Mouse (Mus musculus) E14TG2a.4 (cell line): Measurements from ENCODE around the gene Aknad1.

ENCODE experiments used
- CTCF ChIP-seq: conservative IDR thresholded peaks from 2 replicates; pipeline ENCODE4 v1.5.1; 2014; ENCODE audit warnings: low read length
- NANOG ChIP-seq: IDR thresholded peaks from 2 replicates; pipeline ENCODE4 v1.6.1; 2014; ENCODE audit warnings: borderline replicate concordance, low read length, mixed read lengths
- POU5F1 ChIP-seq: IDR thresholded peaks from 2 replicates; pipeline ENCODE4 v1.6.1; 2014; ENCODE audit warnings: low read length, borderline replicate concordance

GRCm38 (mm10) chr3:108762597-108763111 is 23.2 kb downstream of the Aknad1 start:
- TF ChIP-seq CTCF (no peak), NANOG (no peak), POU5F1 (no peak)
